Comparison of ENCODE assay signal across 23 mouse cellular contexts in genomic region chr1:134650816-134651215, GRCm38 (mm10). TPM values are rescaled to one million over a fixed set of nuclear protein-coding genes. Genes with fewer than 3 reads are reported as not detected.
DNase-seq lines count a peak whose midpoint lies in the region; ATAC-seq lines count a peak whose summit lies in the region.
"Had no signal": no experiment of that assay in that cellular context is flagged by ENCODE, and none has a peak within 500 bp of the region (broad histone marks: within the 10 kb centered on the region; RNA-seq: fewer than 3 reads in every experiment).

No protein-coding gene starts in this region.

- peaks cover 45% of the 10 kb centered on the region for H3K4me1 ChIP-seq in kidney, embryonic 15.5 days

- H3K9ac ChIP-seq in kidney, embryonic 15.5 days, result no peak overlapping the region
- H3K9ac ChIP-seq: embryonic facial prominence, embryonic 12.5 days; forebrain, postnatal 0 days; intestine, embryonic 15.5 days; limb, embryonic 15.5 days; liver, embryonic 15.5 days; lung, embryonic 15.5 days; midbrain, embryonic 13.5 days had no signal

- no peaks in the 10 kb centered on the region for H3K36me3 ChIP-seq in kidney, embryonic 15.5 days
- H3K36me3 ChIP-seq: embryonic facial prominence, embryonic 12.5 days; intestine, embryonic 15.5 days; limb, embryonic 15.5 days; liver, embryonic 15.5 days; lung, embryonic 15.5 days; midbrain, embryonic 13.5 days had no signal

- peaks cover 44% of the 10 kb centered on the region for H3K27me3 ChIP-seq in kidney, embryonic 15.5 days

- H3K4me2 ChIP-seq in kidney, embryonic 15.5 days, result peak overlapping the region; percentile 46
- H3K4me2 ChIP-seq: embryonic facial prominence, embryonic 12.5 days; heart, embryonic 11.5 days; liver, embryonic 15.5 days; midbrain, embryonic 13.5 days had no signal

- peak overlapping the region; percentile 78; the same call in 1 of the 2 replicates for H3K27ac ChIP-seq in kidney, embryonic 15.5 days
- H3K27ac ChIP-seq: embryonic facial prominence, embryonic 12.5 days; intestine, embryonic 15.5 days; liver, embryonic 15.5 days; lung, embryonic 15.5 days; midbrain, embryonic 13.5 days had no signal

- peak; percentile 57 for DNase-seq in cerebellum, adult 11 months
- no peak for DNase-seq in cerebellum, postnatal 4 days (ENCODE audit: low spot score in 2 of 2)
- no peak for DNase-seq in kidney, adult 11 months
- DNase-seq in brain, adult 2 months (ENCODE audit: low read depth, low spot score), result peak; percentile 84
- DNase-seq in cerebellum, postnatal 25 days, result peak; percentile 68 to 72
- DNase-seq in thymus, postnatal 36 days, result no peak
- DNase-seq in right cerebral cortex, postnatal 10 days (ENCODE audit: low spot score in 2 of 2), result no peak
- DNase-seq: adrenal gland, postnatal 36 days; forebrain, postnatal 0 days; gastrocnemius, postnatal 14 days; heart, adult 11 months; lung, postnatal 36 days; thymus, adult 2 months had no signal

- H3K9me3 ChIP-seq in kidney, embryonic 15.5 days (replicated peaks), result no peaks in the 10 kb centered on the region
- H3K9me3 ChIP-seq: embryonic facial prominence, embryonic 12.5 days; intestine, embryonic 15.5 days; limb, embryonic 15.5 days; liver, embryonic 15.5 days; lung, embryonic 15.5 days; megakaryocyte, embryonic 14.5 days; midbrain, embryonic 13.5 days had no signal

- WGBS in kidney, embryonic 15.5 days, result 81% methylated on average over 5 of the region's 5 CpGs

- no peak overlapping the region for H3K4me3 ChIP-seq in kidney, embryonic 15.5 days (replicated peaks)
- H3K4me3 ChIP-seq: embryonic facial prominence, embryonic 12.5 days; intestine, embryonic 15.5 days; limb, embryonic 15.5 days; liver, embryonic 15.5 days; lung, embryonic 15.5 days; megakaryocyte, embryonic 14.5 days; midbrain, embryonic 13.5 days had no signal

- ATAC-seq in kidney, embryonic 15.5 days (replicated peaks; ENCODE audit: low FRiP score), result no peak
- ATAC-seq: CD4-positive, CD25-positive, alpha-beta regulatory T cell, adult 4 months had no signal

RNA-seq across cellular contexts. Expression of gene Syt2, which starts 4.3 kb away (rescaled TPM):
- polyA plus RNA-seq in kidney, embryonic 15.5 days (2015; fragmentation: Nextera tagmentation; extraction: Ambion mirVana), result 0.78 and 1.5 TPM in 2 replicates

Comparison
In these comparisons a context has a peak if more than half of its experiments do, and no peak if none do; other contexts are left out.
1. DNase-seq: peak in cerebellum, adult 11 months (single experiment), brain, adult 2 months (single experiment) and cerebellum, postnatal 25 days (2 of 2); none in cerebellum, postnatal 4 days (0 of 2), kidney, adult 11 months (single experiment), thymus, postnatal 36 days (0 of 2) and right cerebral cortex, postnatal 10 days (0 of 2).